Mouse (Mus musculus): ENCODE results near the gene Cntnap5c. TPM values are rescaled to one million over a fixed set of nuclear protein-coding genes. Genes with fewer than 3 reads are reported as not detected.

Cntnap5c gene
- total RNA-seq, 2 experiments from 2014 or later, result not detected

DNA sequence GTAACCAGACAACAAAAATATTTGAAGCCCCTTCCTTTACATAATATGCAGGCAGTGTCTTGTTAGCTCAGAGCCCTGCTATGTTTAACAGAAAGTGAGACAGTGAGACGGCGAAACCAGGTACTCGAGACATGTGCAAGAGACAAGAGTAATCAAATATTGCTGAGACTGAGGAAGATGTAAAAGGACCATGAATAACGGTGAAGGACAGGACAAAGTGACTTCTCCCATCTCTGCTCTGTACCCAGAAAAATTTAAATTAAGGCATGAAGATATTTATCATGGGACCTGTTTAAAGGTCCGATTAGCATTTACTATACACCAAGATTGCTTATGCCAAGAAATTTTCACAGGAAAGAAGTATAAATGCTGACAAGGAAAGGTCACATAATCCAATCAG lies 233.5 kb downstream of the Cntnap5c start:
- no peak for DNase-seq
- intact Hi-C loops (cut with DNase I), result no loop called here

- intact Hi-C loops (cut with DNase I), result no loop called here
- DNase-seq, result no peak
Measured at GRCm38 (mm10) chr17:58003322-58003721, 234.0 kb downstream of the Cntnap5c start.

DNA sequence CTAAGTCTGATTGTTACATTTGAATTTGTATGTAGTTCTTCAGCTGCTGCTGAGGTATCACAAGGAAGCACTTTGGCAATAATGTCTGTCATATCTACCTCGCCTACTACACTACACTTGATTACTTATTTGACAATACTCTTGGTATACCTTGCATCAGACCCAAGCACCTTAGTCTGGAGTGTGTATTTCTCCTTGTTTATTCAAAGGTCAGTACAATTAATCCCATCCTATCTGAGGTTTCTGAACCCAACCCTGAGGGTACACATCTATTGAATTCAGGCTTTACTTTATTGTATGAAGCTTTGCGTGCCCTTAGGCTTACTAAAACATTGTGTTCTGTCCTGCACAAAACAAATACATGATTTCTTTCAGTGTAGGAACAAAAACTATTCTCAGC lies 235.1 kb downstream of the Cntnap5c start:
- intact Hi-C loops (cut with DNase I), result no loop called here

DNA sequence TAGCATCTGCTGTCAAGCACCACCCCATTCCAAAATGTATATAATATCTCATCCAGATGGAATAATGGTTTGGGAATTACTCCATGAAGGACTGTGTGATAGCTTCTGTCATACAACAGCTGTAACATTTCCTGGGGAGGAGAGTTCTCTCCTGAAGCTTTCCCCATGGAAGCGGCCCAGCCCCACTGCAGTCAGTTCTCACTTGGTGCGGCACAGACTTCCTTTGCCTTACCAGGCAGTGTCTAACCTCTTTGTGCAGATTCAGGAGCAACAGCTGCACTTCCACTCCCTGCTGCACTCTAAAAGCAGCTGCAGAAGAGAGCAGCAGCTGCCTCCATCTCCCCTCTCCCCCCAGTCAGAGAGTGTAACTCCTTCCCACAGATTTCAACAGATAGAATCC lies 271.8 kb downstream of the Cntnap5c start:
- intact Hi-C loops (cut with DNase I), result no loop called here
- DNase-seq, result peak in 1 of 2 experiments; percentile 1

More for the DNA sequence above, 235.1 kb downstream of the Cntnap5c start:
- DNase-seq, result no peak

- no peak for DNase-seq
- intact Hi-C loops (cut with DNase I), result no loop called here
Measured at GRCm38 (mm10) chr17:58045149-58045548, 275.8 kb downstream of the Cntnap5c start.

GRCm38 (mm10) chr17:58069912-58070311 lies 300.5 kb downstream of the Cntnap5c start:
- intact Hi-C loops (cut with DNase I), result no loop called here
- DNase-seq, result no peak

GRCm38 (mm10) chr17:58082676-58083075 lies 313.3 kb downstream of the Cntnap5c start:
- intact Hi-C loops (cut with DNase I), result no loop called here
- no peak for DNase-seq

GRCm38 (mm10) chr17:58104505-58104904 lies 335.1 kb downstream of the Cntnap5c start:
- no peak for DNase-seq
- intact Hi-C loops (cut with DNase I), result no loop called here

DNA sequence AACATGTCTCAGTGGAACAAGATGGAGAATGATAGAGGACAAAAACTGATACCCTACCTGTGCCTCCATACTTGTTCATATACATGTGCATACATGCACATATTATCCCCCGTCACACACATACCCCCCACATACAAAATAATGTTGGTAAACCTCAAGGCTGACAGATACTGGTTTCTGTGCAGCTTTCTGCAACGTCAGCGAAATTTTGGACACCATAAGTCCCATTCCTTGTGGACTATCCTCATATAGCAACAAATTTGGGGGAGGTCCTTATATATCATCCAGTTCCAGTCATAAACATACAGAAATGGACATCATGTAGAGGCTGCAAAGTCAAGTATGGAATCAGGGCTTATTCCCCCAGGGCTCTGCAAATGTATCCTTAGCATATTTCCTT lies 338.5 kb downstream of the Cntnap5c start:
- intact Hi-C loops (cut with DNase I), result no loop called here
- DNase-seq, result no peak

- no peak for DNase-seq
- intact Hi-C loops (cut with DNase I), result no loop called here
Measured at GRCm38 (mm10) chr17:58108335-58108734, 339.0 kb downstream of the Cntnap5c start.

DNA sequence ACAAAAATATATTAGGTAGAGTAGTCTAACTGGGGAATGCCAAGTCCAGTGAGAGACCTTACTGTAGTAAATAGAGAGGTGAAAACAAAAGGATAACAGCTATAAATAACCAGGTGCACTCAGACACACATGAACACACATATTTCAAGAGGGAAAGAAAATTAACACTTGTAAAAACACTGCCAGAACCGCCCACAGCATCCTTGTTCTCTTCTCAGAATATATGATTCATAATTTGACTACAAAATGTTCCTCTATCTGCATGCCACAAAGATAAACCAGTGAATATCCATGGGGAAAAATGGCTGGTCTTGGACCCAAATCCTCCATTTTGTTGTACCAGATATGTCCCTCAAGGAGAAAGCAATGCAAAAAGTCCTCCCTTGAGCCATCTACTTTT lies 417.8 kb downstream of the Cntnap5c start:
- intact Hi-C loops (cut with DNase I), result no loop called here
- no peak for DNase-seq

DNA sequence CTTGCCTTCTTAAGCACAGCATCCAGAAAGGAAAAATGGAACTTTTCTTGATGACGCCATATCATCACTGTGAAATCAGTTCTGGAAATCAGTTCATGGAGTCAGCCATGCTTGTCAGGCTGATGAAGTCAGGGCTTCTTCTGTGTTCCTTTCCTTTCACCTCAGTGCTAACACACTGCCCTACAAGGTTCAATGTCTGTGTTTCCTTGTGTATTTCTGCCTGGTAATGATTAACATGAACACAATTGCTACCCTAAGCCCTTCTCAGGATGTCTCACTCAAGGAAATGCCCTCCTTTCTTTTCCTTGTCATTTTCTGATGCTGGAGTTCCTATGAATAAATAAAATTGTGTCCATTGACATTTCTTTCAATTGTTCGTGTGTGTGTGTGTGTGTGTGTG lies 431.8 kb downstream of the Cntnap5c start:
- no peak for DNase-seq
- intact Hi-C loops (cut with DNase I), result no loop called here

DNA sequence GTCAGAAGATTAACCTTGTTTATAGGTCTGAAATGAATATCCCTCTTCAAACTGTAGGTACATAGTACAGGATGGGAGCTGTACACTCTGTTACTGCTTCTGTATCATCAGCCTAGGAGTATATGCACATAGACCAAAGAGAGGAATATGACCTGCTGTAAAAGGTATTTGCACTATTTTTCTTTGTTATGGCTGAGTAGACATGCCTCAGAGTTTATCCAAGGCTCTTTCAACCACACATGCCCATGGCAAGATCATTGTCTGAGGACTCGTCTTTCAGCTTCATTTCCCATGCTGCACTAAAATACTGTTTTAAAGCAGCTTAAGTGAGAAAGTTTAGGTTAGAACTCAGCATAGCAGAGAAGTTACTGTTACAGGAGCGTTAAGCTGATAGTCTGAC lies 498.7 kb downstream of the Cntnap5c start:
- intact Hi-C loops (cut with DNase I), result no loop called here
- no peak for DNase-seq

DNA sequence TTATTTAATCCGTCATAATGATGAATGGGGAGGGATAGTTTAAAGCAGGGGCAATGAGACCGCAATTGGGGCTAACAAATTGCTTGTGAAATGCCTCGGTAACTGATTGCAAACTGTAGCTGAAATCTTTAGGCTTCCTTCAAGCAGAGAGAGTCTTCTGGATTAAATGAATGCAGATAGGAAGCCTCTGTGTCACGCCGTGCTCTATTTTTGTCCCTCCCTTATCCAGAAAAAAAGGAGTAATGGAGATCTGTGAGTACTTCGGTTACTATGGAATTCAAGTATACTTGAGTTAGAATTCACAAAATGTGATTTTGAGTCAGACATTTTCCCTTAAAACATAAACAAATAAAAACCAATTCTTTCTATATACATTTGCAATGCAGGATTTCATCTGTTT lies 581.9 kb downstream of the Cntnap5c start:
- intact Hi-C loops (cut with DNase I), result no loop called here
- DNase-seq, result no peak

DNA sequence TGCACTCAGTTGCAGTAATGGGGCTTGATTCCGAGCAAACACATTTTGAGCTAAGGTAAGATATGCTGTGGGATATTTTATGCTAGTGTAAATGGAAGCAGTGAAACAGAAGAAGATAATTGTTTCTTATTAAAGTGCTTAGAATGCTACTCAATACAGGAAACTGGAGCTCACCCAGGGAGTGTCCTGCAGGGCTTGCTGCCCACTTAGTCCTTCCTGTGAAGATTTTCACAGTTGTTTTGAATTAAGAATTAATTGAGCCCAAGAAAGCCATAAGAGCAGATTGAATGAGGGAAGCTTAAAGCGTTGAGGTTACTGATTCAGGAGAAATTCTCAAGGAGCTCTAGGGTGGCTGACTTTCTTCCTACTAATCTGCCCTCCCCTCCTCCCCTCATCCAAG lies 586.9 kb downstream of the Cntnap5c start:
- no peak for DNase-seq
- intact Hi-C loops (cut with DNase I), result no loop called here

GRCm38 (mm10) chr17:58363582-58364267 lies 594.4 kb downstream of the Cntnap5c start:
- DNase-seq, result no peak
- intact Hi-C loops (cut with DNase I), result no loop called here

GRCm38 (mm10) chr17:58370089-58370488 lies 600.7 kb downstream of the Cntnap5c start:
- DNase-seq, result no peak
- intact Hi-C loops (cut with DNase I), result no loop called here

- no peak for DNase-seq
- intact Hi-C loops (cut with DNase I), result no loop called here
Measured at GRCm38 (mm10) chr17:58407769-58408168, 638.4 kb downstream of the Cntnap5c start.

DNA sequence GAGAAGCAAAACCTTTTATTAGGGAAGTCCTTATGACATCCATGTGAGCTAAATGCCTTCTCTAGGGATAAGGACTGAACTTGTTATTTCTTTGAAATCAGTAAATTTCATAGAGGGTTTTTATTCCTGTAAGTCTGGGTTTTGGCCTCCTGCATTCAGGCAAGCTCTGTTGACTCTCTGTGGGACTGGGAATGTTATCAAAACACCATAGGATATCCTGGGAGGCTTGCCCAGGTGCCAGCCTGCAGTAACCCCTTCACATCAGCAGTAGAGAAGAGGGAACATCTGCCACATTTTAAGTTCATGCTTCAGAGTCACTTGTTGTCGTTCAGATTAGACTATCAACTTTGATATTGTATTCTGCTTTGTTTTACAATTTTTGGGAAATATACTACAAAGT lies 639.4 kb downstream of the Cntnap5c start:
- DNase-seq, result no peak
- intact Hi-C loops (cut with DNase I), result no loop called here

- intact Hi-C loops (cut with DNase I), result no loop called here
- DNase-seq, result no peak
Measured at GRCm38 (mm10) chr17:58437443-58437842, 668.1 kb downstream of the Cntnap5c start.

All from heart, postnatal 10 days (tissue).